Mouse (Mus musculus): Measurements from ENCODE around the gene Mitf.

DNA sequence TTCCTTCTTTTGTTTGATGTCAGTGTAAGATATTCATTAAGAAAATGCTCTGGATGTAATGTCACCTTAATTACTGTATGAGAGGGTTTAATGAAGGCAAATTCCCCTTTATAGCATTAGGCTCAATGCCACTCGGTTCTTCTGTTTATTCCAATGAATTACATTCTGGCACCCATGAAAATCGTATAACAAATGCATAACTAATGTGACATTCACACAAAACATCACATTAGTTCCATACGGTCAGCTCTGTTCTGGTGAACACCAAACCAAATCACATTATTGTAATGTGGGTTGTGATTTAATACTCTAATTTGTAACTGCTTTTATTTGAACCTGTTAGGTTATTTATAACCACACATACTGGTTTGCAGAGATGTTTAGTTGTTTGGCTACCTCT, 231.7 kb downstream of the Mitf start:
- TF ChIP-seq POLR2A (IDR thresholded peaks at IDR 0.05; ENCODE audit: insufficient read depth, low read depth, low read length), result no peak
- no peak for TF ChIP-seq CTCF (IDR thresholded peaks at IDR 0.05; ENCODE audit: insufficient read depth, low read depth, low read length)
